Mouse (Mus musculus) midbrain, embryonic 11.5 days (tissue): Measurements from ENCODE around the gene Fgfbp1. TPM values are rescaled to one million over a fixed set of nuclear protein-coding genes. Genes with fewer than 3 reads are reported as not detected.

Experiments used
- ATAC-seq: fragments of 200-750 bp; cut with Nextera tagmentation; 2 replicates; pipeline ENCODE4 v1.8.0; 2017; ENCODE audit warnings: moderate TSS enrichment, moderate library complexity; ENCODE audit not compliant: low FRiP score
- DNase-seq: peaks from one replicate; pipeline ENCODE4 v3.0.0; 2015; ENCODE audit warnings: low spot score; ENCODE audit errors: missing footprints
- H3K27ac ChIP-seq: fragments of 300-500 bp; sonication (generic); 2 replicates; pipeline ENCODE4 v1.5.1; 2014; ENCODE audit warnings: low read depth, low read length
- H3K27me3 ChIP-seq: fragments of 300-500 bp; sonication (generic); 2 replicates; pipeline ENCODE4 v1.6.1; 2014; ENCODE audit warnings: mild to moderate bottlenecking, low read length, moderate library complexity, mixed read lengths; ENCODE audit not compliant: control insufficient read depth, insufficient read depth
- H3K36me3 ChIP-seq: fragments of 300-500 bp; sonication (generic); 2 replicates; pipeline ENCODE4 v1.6.1; 2014; ENCODE audit warnings: mild to moderate bottlenecking, low read length, moderate library complexity, mixed read lengths; ENCODE audit not compliant: control insufficient read depth, insufficient read depth
- H3K4me1 ChIP-seq: fragments of 300-500 bp; sonication (generic); 2 replicates; pipeline ENCODE4 v1.6.1; 2014; ENCODE audit warnings: low read length; ENCODE audit not compliant: control insufficient read depth, insufficient read depth
- H3K4me2 ChIP-seq: fragments of 300-500 bp; sonication (generic); 2 replicates; pipeline ENCODE4 v1.6.1; 2014; ENCODE audit warnings: mild to moderate bottlenecking, moderate library complexity
- H3K4me3 ChIP-seq: fragments of 300-500 bp; sonication (generic); 2 replicates; pipeline ENCODE4 v1.5.1; 2014; ENCODE audit warnings: low read depth, low read length
- H3K9ac ChIP-seq: fragments of 300-500 bp; sonication (generic); 2 replicates; pipeline ENCODE4 v1.6.1; 2014; ENCODE audit warnings: low read length
- H3K9me3 ChIP-seq: fragments of 300-500 bp; sonication (generic); 2 replicates; pipeline ENCODE4 v1.6.1; 2016; ENCODE audit warnings: low read length; ENCODE audit not compliant: control insufficient read depth
- WGBS: fragments of 180-500 bp; shearing (Covaris S2); extraction: QIAGEN DNeasy Blood & Tissue Kit; methylation state at CpG from one replicate; pipeline ENCODE4 v1.1.7; 2014; 5-methylcytosine and 5-hydroxymethylcytosine counted together
- polyA plus RNA-seq: library from polyadenylated mRNA; unstranded; fragments of >200 nt; fragmentation: Nextera tagmentation; extraction: Ambion mirVana; gene quantifications from 2 replicates; pipeline ENCODE4 v1.2.1, GENCODE M21; 2014

Fgfbp1 gene
- polyA plus RNA-seq, 1 experiment from 2014 or later, result 0.53 TPM

GRCm38 (mm10) chr5:43980397-43980796 lies 1.2 kb downstream of the Fgfbp1 start:
- no peak overlapping the region for H3K4me3 ChIP-seq
- no peak overlapping the region for H3K4me2 ChIP-seq
- 85% methylated on average over 2 of the region's 2 CpGs for WGBS
- H3K27ac ChIP-seq, result no peak overlapping the region
- DNase-seq (no peak), ATAC-seq (no peak)
- no peaks in the 10 kb centered on the region for H3K9me3 ChIP-seq
- no peaks in the 10 kb centered on the region for H3K27me3 ChIP-seq
- H3K4me1 ChIP-seq, result no peaks in the 10 kb centered on the region
- H3K9ac ChIP-seq, result no peak overlapping the region
- H3K36me3 ChIP-seq, result no peaks in the 10 kb centered on the region

- Histone ChIP-seq H3K27ac (no peak overlapping the region), H3K4me1 (no peaks in the 10 kb centered on the region), H3K36me3 (no peaks in the 10 kb centered on the region), H3K9me3 (no peaks in the 10 kb centered on the region), H3K9ac (no peak overlapping the region), H3K4me2 (no peak overlapping the region), H3K27me3 (no peaks in the 10 kb centered on the region), H3K4me3 (no peak overlapping the region)
- 93% methylated on average over 1 of the region's 1 CpGs for WGBS
- no peak for ATAC-seq
- DNase-seq, result no peak
These were observed 4.6 kb downstream of the Fgfbp1 start for GRCm38 (mm10) chr5:43976821-43977561.

GRCm38 (mm10) chr5:43974166-43974565 lies 7.4 kb downstream of the Fgfbp1 start:
- no peak overlapping the region for H3K27ac ChIP-seq
- H3K4me3 ChIP-seq, result no peak overlapping the region
- H3K9me3 ChIP-seq, result no peaks in the 10 kb centered on the region
- H3K9ac ChIP-seq, result no peak overlapping the region
- ATAC-seq (no peak), DNase-seq (no peak)
- no peaks in the 10 kb centered on the region for H3K27me3 ChIP-seq
- no peaks in the 10 kb centered on the region for H3K36me3 ChIP-seq
- H3K4me1 ChIP-seq, result no peaks in the 10 kb centered on the region
- H3K4me2 ChIP-seq, result no peak overlapping the region
- 89% methylated on average over 6 of the region's 6 CpGs for WGBS

GRCm38 (mm10) chr5:43971156-43971555 lies 10.4 kb downstream of the Fgfbp1 start:
- Histone ChIP-seq H3K9ac (no peak overlapping the region), H3K9me3 (no peaks in the 10 kb centered on the region), H3K36me3 (no peaks in the 10 kb centered on the region), H3K27ac (no peak overlapping the region), H3K27me3 (no peaks in the 10 kb centered on the region), H3K4me1 (no peaks in the 10 kb centered on the region), H3K4me3 (no peak overlapping the region), H3K4me2 (no peak overlapping the region)
- DNase-seq (no peak), ATAC-seq (no peak)
- WGBS, result 76% methylated on average over 2 of the region's 2 CpGs

GRCm38 (mm10) chr5:43970532-43970931 lies 11.0 kb downstream of the Fgfbp1 start:
- 84% methylated on average over 2 of the region's 2 CpGs for WGBS
- no peak overlapping the region for H3K4me3 ChIP-seq
- no peak for DNase-seq
- no peak for ATAC-seq
- H3K27me3 ChIP-seq, result no peaks in the 10 kb centered on the region
- no peaks in the 10 kb centered on the region for H3K36me3 ChIP-seq
- H3K4me1 ChIP-seq, result no peaks in the 10 kb centered on the region
- H3K9me3 ChIP-seq, result no peaks in the 10 kb centered on the region
- H3K4me2 ChIP-seq, result no peak overlapping the region
- no peak overlapping the region for H3K27ac ChIP-seq
- H3K9ac ChIP-seq, result no peak overlapping the region

- Histone ChIP-seq H3K4me1 (no peaks in the 10 kb centered on the region), H3K9me3 (no peaks in the 10 kb centered on the region), H3K27me3 (no peaks in the 10 kb centered on the region), H3K36me3 (no peaks in the 10 kb centered on the region), H3K9ac (no peak overlapping the region), H3K27ac (no peak overlapping the region), H3K4me2 (no peak overlapping the region), H3K4me3 (no peak overlapping the region)
- DNase-seq, result no peak
- WGBS, result 69% methylated on average over 2 of the region's 2 CpGs
- ATAC-seq, result no peak
These were observed 12.9 kb downstream of the Fgfbp1 start for GRCm38 (mm10) chr5:43968634-43969033.

- H3K4me2 ChIP-seq, result no peak overlapping the region
- H3K9me3 ChIP-seq, result no peaks in the 10 kb centered on the region
- H3K9ac ChIP-seq, result no peak overlapping the region
- DNase-seq (no peak), ATAC-seq (no peak)
- no peak overlapping the region for H3K27ac ChIP-seq
- no peak overlapping the region for H3K4me3 ChIP-seq
- 91% methylated on average over 3 of the region's 3 CpGs for WGBS
- H3K36me3 ChIP-seq, result no peaks in the 10 kb centered on the region
- no peaks in the 10 kb centered on the region for H3K27me3 ChIP-seq
- no peaks in the 10 kb centered on the region for H3K4me1 ChIP-seq
These were observed 20.5 kb downstream of the Fgfbp1 start for GRCm38 (mm10) chr5:43961056-43961455.

- DNase-seq (no peak), ATAC-seq (no peak)
- WGBS, result 87% methylated on average over 3 of the region's 3 CpGs
- no peak overlapping the region for H3K4me3 ChIP-seq
- H3K27me3 ChIP-seq, result no peaks in the 10 kb centered on the region
- H3K27ac ChIP-seq, result no peak overlapping the region
- no peak overlapping the region for H3K4me2 ChIP-seq
- no peak overlapping the region for H3K9ac ChIP-seq
- H3K4me1 ChIP-seq, result no peaks in the 10 kb centered on the region
- H3K36me3 ChIP-seq, result no peaks in the 10 kb centered on the region
- H3K9me3 ChIP-seq, result no peaks in the 10 kb centered on the region
These were observed 21.6 kb downstream of the Fgfbp1 start for GRCm38 (mm10) chr5:43959884-43960440.

- 75% methylated on average over 1 of the region's 1 CpGs for WGBS
These were observed 28.3 kb downstream of the Fgfbp1 start for GRCm38 (mm10) chr5:43953241-43953640.

More at GRCm38 (mm10) chr5:43953241-43953640, 28.3 kb downstream of the Fgfbp1 start:
- Histone ChIP-seq H3K9ac (no peak overlapping the region), H3K9me3 (no peaks in the 10 kb centered on the region), H3K36me3 (no peaks in the 10 kb centered on the region), H3K27me3 (no peaks in the 10 kb centered on the region), H3K4me3 (no peak overlapping the region), H3K27ac (no peak overlapping the region), H3K4me1 (peaks cover 2% of the 10 kb centered on the region), H3K4me2 (no peak overlapping the region)
- ATAC-seq, result no peak
- DNase-seq, result no peak
